Mouse (Mus musculus) retina, adult 2 months (tissue): Measurements from ENCODE around the gene Ctdnep1.

Experiments
- DNase-seq: peaks from one replicate; pipeline ENCODE4 v3.0.0-alpha.2; 2012; ENCODE audit warnings: low read depth, low spot score

The Ctdnep1 gene

GRCm38 (mm10) chr11:70029130-70029801 lies 48.3 kb downstream of the Ctdnep1 start:
- DNase-seq, result no peak

- no peak for DNase-seq
These were observed 49.0 kb downstream of the Ctdnep1 start for GRCm38 (mm10) chr11:70029829-70030550.

GRCm38 (mm10) chr11:70030651-70031320 lies 49.8 kb downstream of the Ctdnep1 start:
- DNase-seq, result no peak

- no peak for DNase-seq
These were observed 50.3 kb downstream of the Ctdnep1 start for GRCm38 (mm10) chr11:70031321-70031670.

GRCm38 (mm10) chr11:70038174-70038573 lies 57.2 kb downstream of the Ctdnep1 start:
- DNase-seq, result no peak

- no peak for DNase-seq
These were observed 58.7 kb downstream of the Ctdnep1 start for GRCm38 (mm10) chr11:70039631-70040030.

GRCm38 (mm10) chr11:70040184-70040583 lies 59.2 kb downstream of the Ctdnep1 start:
- no peak for DNase-seq
